Mouse (Mus musculus): ENCODE data around the gene Ywhae. TPM values are rescaled to one million over a fixed set of nuclear protein-coding genes. Genes with fewer than 3 reads are reported as not detected.
"Not testable (repeated sequence)": the region's sequence is repeated elsewhere in the genome, so short reads cannot be mapped to it uniquely, and the experiment has no call there.

Gene Ywhae
- polyA plus RNA-seq, 1 experiment from 2014 or later, result 365 TPM

- Histone ChIP-seq H3K9me3 (ENCODE audit: control insufficient read depth) (no peaks in the 10 kb centered on the region), H3K27me3 (replicated peaks; ENCODE audit: control insufficient read depth, insufficient read depth, low read length) (no peaks in the 10 kb centered on the region), H3K4me2 (replicated peaks; ENCODE audit: low read depth) (no peak overlapping the region), H3K9ac (ENCODE audit: low read depth, low read length) (no peak overlapping the region), H3K4me1 (replicated peaks; ENCODE audit: control insufficient read depth, insufficient read depth, low read length) (no peaks in the 10 kb centered on the region), H3K4me3 (ENCODE audit: low read depth, low read length) (no peak overlapping the region), H3K27ac (ENCODE audit: low read depth, low read length) (no peak overlapping the region), H3K36me3 (ENCODE audit: control insufficient read depth, insufficient read depth) (no peaks in the 10 kb centered on the region)
- WGBS, result 46% methylated on average over 12 of the region's 12 CpGs
- no peak for TF ChIP-seq CTCF (IDR thresholded peaks at IDR 0.05; ENCODE audit: low read depth)
- no peak for ATAC-seq
These were observed 17.1 kb upstream of the Ywhae start for GRCm38 (mm10) chr11:75715556-75715955.

- Histone ChIP-seq H3K9me3 (ENCODE audit: control insufficient read depth) (no peaks in the 10 kb centered on the region), H3K4me1 (replicated peaks; ENCODE audit: control insufficient read depth, insufficient read depth, low read length) (no peaks in the 10 kb centered on the region), H3K9ac (ENCODE audit: low read depth, low read length) (no peak overlapping the region), H3K27ac (ENCODE audit: low read depth, low read length) (no peak overlapping the region), H3K27me3 (replicated peaks; ENCODE audit: control insufficient read depth, insufficient read depth, low read length) (no peaks in the 10 kb centered on the region), H3K4me2 (replicated peaks; ENCODE audit: low read depth) (no peak overlapping the region), H3K36me3 (ENCODE audit: control insufficient read depth, insufficient read depth) (no peaks in the 10 kb centered on the region), H3K4me3 (ENCODE audit: low read depth, low read length) (no peak overlapping the region)
- 78% methylated on average over 7 of the region's 8 CpGs for WGBS
- peak; percentile 25; the same call in 1 of the 2 replicates for TF ChIP-seq CTCF (IDR thresholded peaks at IDR 0.05; ENCODE audit: low read depth)
- no peak for ATAC-seq
These were observed 15.9 kb upstream of the Ywhae start for GRCm38 (mm10) chr11:75716661-75717325.

GRCm38 (mm10) chr11:75722339-75722738, 10.3 kb upstream of the Ywhae start:
- no peaks in the 10 kb centered on the region for H3K4me1 ChIP-seq (replicated peaks; ENCODE audit: control insufficient read depth, insufficient read depth, low read length)
- no peaks in the 10 kb centered on the region for H3K27me3 ChIP-seq (replicated peaks; ENCODE audit: control insufficient read depth, insufficient read depth, low read length)
- no peaks in the 10 kb centered on the region for H3K9me3 ChIP-seq (ENCODE audit: control insufficient read depth)
- no peak for ATAC-seq
- no peak for TF ChIP-seq CTCF (IDR thresholded peaks at IDR 0.05; ENCODE audit: low read depth)
- H3K27ac ChIP-seq (ENCODE audit: low read depth, low read length), result no peak overlapping the region
- no peak overlapping the region for H3K4me3 ChIP-seq (ENCODE audit: low read depth, low read length)
- no peak overlapping the region for H3K4me2 ChIP-seq (replicated peaks; ENCODE audit: low read depth)
- 48% methylated on average over 4 of the region's 4 CpGs for WGBS
- H3K9ac ChIP-seq (ENCODE audit: low read depth, low read length), result no peak overlapping the region
- no peaks in the 10 kb centered on the region for H3K36me3 ChIP-seq (ENCODE audit: control insufficient read depth, insufficient read depth)

GRCm38 (mm10) chr11:75727168-75727567, 5.5 kb upstream of the Ywhae start:
- Histone ChIP-seq H3K4me2 (replicated peaks; ENCODE audit: low read depth) (no peak overlapping the region), H3K27me3 (replicated peaks; ENCODE audit: control insufficient read depth, insufficient read depth, low read length) (no peaks in the 10 kb centered on the region), H3K4me1 (replicated peaks; ENCODE audit: control insufficient read depth, insufficient read depth, low read length) (no peaks in the 10 kb centered on the region), H3K9me3 (ENCODE audit: control insufficient read depth) (no peaks in the 10 kb centered on the region), H3K27ac (ENCODE audit: low read depth, low read length) (no peak overlapping the region), H3K36me3 (ENCODE audit: control insufficient read depth, insufficient read depth) (no peaks in the 10 kb centered on the region), H3K9ac (ENCODE audit: low read depth, low read length) (no peak overlapping the region), H3K4me3 (ENCODE audit: low read depth, low read length) (no peak overlapping the region)
- no peak for ATAC-seq
- no peak for TF ChIP-seq CTCF (IDR thresholded peaks at IDR 0.05; ENCODE audit: low read depth)
- WGBS, result 62% methylated on average over 2 of the region's 2 CpGs

- H3K36me3 ChIP-seq (ENCODE audit: control insufficient read depth, insufficient read depth); H3K9me3 ChIP-seq (ENCODE audit: control insufficient read depth); H3K4me1 ChIP-seq (replicated peaks; ENCODE audit: control insufficient read depth, insufficient read depth, low read length); ATAC-seq; H3K9ac ChIP-seq (ENCODE audit: low read depth, low read length); H3K4me3 ChIP-seq (ENCODE audit: low read depth, low read length); H3K4me2 ChIP-seq (replicated peaks; ENCODE audit: low read depth); H3K27ac ChIP-seq (ENCODE audit: low read depth, low read length); H3K27me3 ChIP-seq (replicated peaks; ENCODE audit: control insufficient read depth, insufficient read depth, low read length): not testable (repeated sequence)
- WGBS, result 83% methylated on average over 6 of the region's 6 CpGs
These were observed 5.0 kb upstream of the Ywhae start for GRCm38 (mm10) chr11:75727659-75728058.

- ATAC-seq, result peak; percentile 62
- Histone ChIP-seq H3K4me2 (replicated peaks; ENCODE audit: low read depth) (peak overlapping the region; percentile 88), H3K27ac (ENCODE audit: low read depth, low read length) (peak overlapping the region; percentile 94), H3K4me1 (replicated peaks; ENCODE audit: control insufficient read depth, insufficient read depth, low read length) (peaks cover 4% of the 10 kb centered on the region; the same call in 1 of the 2 replicates), H3K9me3 (ENCODE audit: control insufficient read depth) (no peaks in the 10 kb centered on the region), H3K27me3 (replicated peaks; ENCODE audit: control insufficient read depth, insufficient read depth, low read length) (no peaks in the 10 kb centered on the region), H3K36me3 (ENCODE audit: control insufficient read depth, insufficient read depth) (no peaks in the 10 kb centered on the region), H3K4me3 (ENCODE audit: low read depth, low read length) (peak overlapping the region; percentile 98), H3K9ac (ENCODE audit: low read depth, low read length) (peak overlapping the region; percentile 77)
- peak; percentile 27; the same call in 1 of the 2 replicates for TF ChIP-seq CTCF (IDR thresholded peaks at IDR 0.05; ENCODE audit: low read depth)
- WGBS, result under 1% methylated on average over 51 of the region's 52 CpGs
These were observed 715 bp downstream of the Ywhae start for GRCm38 (mm10) chr11:75733227-75733940.

Measured in intestine, postnatal 0 days (tissue).